Mouse (Mus musculus) brain, embryonic 14.5 days (tissue): ENCODE data around the gene Rcc1l.

ENCODE experiments used
- CTCF ChIP-seq: fragments of 200-500 bp; IDR thresholded peaks from 2 replicates; pipeline ENCODE4 v1.5.1; 2012; ENCODE audit warnings: inconsistent platforms, mild to moderate bottlenecking, moderate library complexity, borderline replicate concordance; ENCODE audit not compliant: insufficient read depth, insufficient read length; ENCODE audit errors: extremely low read depth
- POLR2A ChIP-seq: fragments of 200-500 bp; IDR thresholded peaks from 2 replicates; pipeline ENCODE4 v1.6.1; 2012; ENCODE audit warnings: mild to moderate bottlenecking, inconsistent platforms, borderline replicate concordance; ENCODE audit not compliant: poor library complexity, insufficient read depth, insufficient read length, severe bottlenecking; ENCODE audit errors: extremely low read depth

DNA sequence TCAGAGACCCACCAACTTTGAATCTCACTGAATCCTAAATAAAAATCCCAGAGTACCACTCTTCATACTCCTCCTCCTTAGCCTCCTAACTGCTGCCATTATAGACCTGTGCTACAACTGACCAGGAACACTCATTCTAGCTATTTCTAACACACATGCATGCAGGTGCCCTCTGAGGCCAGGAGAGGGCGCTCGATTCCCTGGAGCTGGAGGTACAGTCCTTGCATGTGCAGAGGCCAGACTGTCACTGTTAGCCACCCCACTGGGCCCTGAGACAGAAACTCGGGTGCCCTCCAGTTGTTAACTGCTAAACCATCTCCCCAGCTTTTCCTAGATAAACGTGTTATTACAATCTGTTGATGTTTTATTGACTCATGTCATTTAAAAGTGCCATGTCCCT lies 3.4 kb downstream of the Rcc1l start:
- TF ChIP-seq POLR2A = no peak
- TF ChIP-seq CTCF = peak; percentile 61
